Mouse (Mus musculus): Measurements from ENCODE around the gene Vti1a. TPM values are rescaled to one million over a fixed set of nuclear protein-coding genes. Genes with fewer than 3 reads are reported as not detected.

Gene Vti1a
- total RNA-seq, 2 experiments from 2014 or later, result 14.0 to 16.5 TPM

GRCm38 (mm10) chr19:55499179-55499863, 183.2 kb downstream of the Vti1a start:
- intact Hi-C loops (cut with DNase I), result no loop called here
- no peak for DNase-seq (ENCODE audit: low spot score)

GRCm38 (mm10) chr19:55501985-55502384, 185.9 kb downstream of the Vti1a start:
- no peak for DNase-seq (ENCODE audit: low spot score)
- intact Hi-C loops (cut with DNase I), result no loop called here

- intact Hi-C loops (cut with DNase I), result no loop called here
- no peak for DNase-seq (ENCODE audit: low spot score)
Observed at GRCm38 (mm10) chr19:55503771-55504170, 187.7 kb downstream of the Vti1a start.

- intact Hi-C loops (cut with DNase I), result no loop called here
- no peak for DNase-seq (ENCODE audit: low spot score)
Observed at GRCm38 (mm10) chr19:55507748-55508147, 191.7 kb downstream of the Vti1a start.

- no peak for DNase-seq (ENCODE audit: low spot score)
- intact Hi-C loops (cut with DNase I), result no loop called here
Observed at GRCm38 (mm10) chr19:55508239-55508638, 192.1 kb downstream of the Vti1a start.

GRCm38 (mm10) chr19:55508965-55509364, 192.9 kb downstream of the Vti1a start:
- no peak for DNase-seq (ENCODE audit: low spot score)
- intact Hi-C loops (cut with DNase I), result no loop called here

GRCm38 (mm10) chr19:55509618-55510017, 193.5 kb downstream of the Vti1a start:
- DNase-seq (ENCODE audit: low spot score), result no peak
- intact Hi-C loops (cut with DNase I), result no loop called here

GRCm38 (mm10) chr19:55513941-55514340, 197.8 kb downstream of the Vti1a start:
- no peak for DNase-seq (ENCODE audit: low spot score)
- intact Hi-C loops (cut with DNase I), result no loop called here

- no peak for DNase-seq (ENCODE audit: low spot score)
- intact Hi-C loops (cut with DNase I), result no loop called here
Observed at GRCm38 (mm10) chr19:55520236-55520635, 204.1 kb downstream of the Vti1a start.

GRCm38 (mm10) chr19:55523340-55523739, 207.2 kb downstream of the Vti1a start:
- DNase-seq (ENCODE audit: low spot score), result no peak
- intact Hi-C loops (cut with DNase I), result no loop called here

- intact Hi-C loops (cut with DNase I), result no loop called here
- no peak for DNase-seq (ENCODE audit: low spot score)
Observed at GRCm38 (mm10) chr19:55524385-55524784, 208.3 kb downstream of the Vti1a start.

GRCm38 (mm10) chr19:55525056-55525455, 209.0 kb downstream of the Vti1a start:
- intact Hi-C loops (cut with DNase I), result no loop called here
- DNase-seq (ENCODE audit: low spot score), result no peak

- no peak for DNase-seq (ENCODE audit: low spot score)
- intact Hi-C loops (cut with DNase I), result no loop called here
Observed at GRCm38 (mm10) chr19:55526717-55527235, 210.7 kb downstream of the Vti1a start.

GRCm38 (mm10) chr19:55530041-55530440, 213.9 kb downstream of the Vti1a start:
- intact Hi-C loops (cut with DNase I), result no loop called here
- no peak for DNase-seq (ENCODE audit: low spot score)

GRCm38 (mm10) chr19:55532681-55533080, 216.6 kb downstream of the Vti1a start:
- no peak for DNase-seq (ENCODE audit: low spot score)
- intact Hi-C loops (cut with DNase I), result no loop called here

GRCm38 (mm10) chr19:55536273-55536937, 220.3 kb downstream of the Vti1a start:
- intact Hi-C loops (cut with DNase I), result loop anchor here (5.0 kb wide), 1 partner anchor 596 kb away; no protein-coding TSS in a partner anchor
- no peak for DNase-seq (ENCODE audit: low spot score)

GRCm38 (mm10) chr19:55537691-55538090, 221.6 kb downstream of the Vti1a start:
- intact Hi-C loops (cut with DNase I), result loop anchor here (5.0 kb wide), 1 partner anchor 595 kb away; no protein-coding TSS in a partner anchor

GRCm38 (mm10) chr19:55541641-55542040, 225.5 kb downstream of the Vti1a start:
- no peak for DNase-seq (ENCODE audit: low spot score)
- intact Hi-C loops (cut with DNase I), result loop anchor here (5.0 kb wide), 1 partner anchor 356 kb away; no protein-coding TSS in a partner anchor

More at GRCm38 (mm10) chr19:55537691-55538090, 221.6 kb downstream of the Vti1a start:
- no peak for DNase-seq (ENCODE audit: low spot score)

- DNase-seq (ENCODE audit: low spot score), result no peak
- intact Hi-C loops (cut with DNase I), result loop anchor here (5.0 kb wide), 1 partner anchor 355 kb away; no protein-coding TSS in a partner anchor
Observed at GRCm38 (mm10) chr19:55542461-55542860, 226.4 kb downstream of the Vti1a start.

- intact Hi-C loops (cut with DNase I), result loop anchor here (5.0 kb wide), 1 partner anchor 354 kb away; no protein-coding TSS in a partner anchor
- no peak for DNase-seq (ENCODE audit: low spot score)
Observed at GRCm38 (mm10) chr19:55543188-55543587, 227.1 kb downstream of the Vti1a start.

- no peak for DNase-seq (ENCODE audit: low spot score)
- intact Hi-C loops (cut with DNase I), result loop anchor here (2.0 to 5.0 kb wide), 2 partner anchors 332 to 353 kb away; no protein-coding TSS in a partner anchor
Observed at GRCm38 (mm10) chr19:55544498-55544897, 228.4 kb downstream of the Vti1a start.

Measured in heart, postnatal 25 days (tissue).